Mouse (Mus musculus) thymus, postnatal 0 days (tissue): ENCODE measurements around the gene Gjb6. TPM values are rescaled to one million over a fixed set of nuclear protein-coding genes. Genes with fewer than 3 reads are reported as not detected.

Source experiments
- DNase-seq: peaks from one replicate; pipeline ENCODE4 v3.0.0-alpha.2; 2015; ENCODE audit warnings: low spot score
- polyA plus RNA-seq: library from polyadenylated mRNA; unstranded; fragments of >200 nt; fragmentation: Nextera tagmentation; extraction: Ambion mirVana; gene quantifications from 2 replicates; pipeline ENCODE4 v1.2.1, GENCODE M21; 2015

Gene Gjb6
- polyA plus RNA-seq, 1 experiment from 2014 or later = 0.70 TPM

DNA sequence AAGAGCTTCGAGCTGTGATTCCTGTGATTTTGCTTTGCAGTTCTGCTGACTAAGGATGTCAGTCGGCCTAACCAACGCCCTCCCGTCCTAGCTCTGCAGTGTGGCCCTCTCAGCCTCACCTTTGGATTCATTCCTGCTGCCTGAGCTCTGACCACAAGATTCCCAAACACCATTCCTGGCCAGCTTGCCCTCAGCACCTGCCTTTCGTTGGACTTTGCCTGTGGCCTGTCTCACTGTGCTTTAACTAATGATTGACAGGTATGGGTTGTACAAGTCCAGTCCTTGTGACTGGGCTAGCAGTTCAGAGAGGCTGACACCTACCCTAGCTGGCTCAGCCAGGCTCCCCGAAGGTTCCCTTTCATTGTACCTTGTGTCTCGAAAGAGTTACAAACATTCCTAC lies 44.3 kb downstream of the Gjb6 start:
- no peak for DNase-seq

- no peak for DNase-seq
Measured at GRCm38 (mm10) chr14:57084180-57084668, 49.2 kb downstream of the Gjb6 start.

DNA sequence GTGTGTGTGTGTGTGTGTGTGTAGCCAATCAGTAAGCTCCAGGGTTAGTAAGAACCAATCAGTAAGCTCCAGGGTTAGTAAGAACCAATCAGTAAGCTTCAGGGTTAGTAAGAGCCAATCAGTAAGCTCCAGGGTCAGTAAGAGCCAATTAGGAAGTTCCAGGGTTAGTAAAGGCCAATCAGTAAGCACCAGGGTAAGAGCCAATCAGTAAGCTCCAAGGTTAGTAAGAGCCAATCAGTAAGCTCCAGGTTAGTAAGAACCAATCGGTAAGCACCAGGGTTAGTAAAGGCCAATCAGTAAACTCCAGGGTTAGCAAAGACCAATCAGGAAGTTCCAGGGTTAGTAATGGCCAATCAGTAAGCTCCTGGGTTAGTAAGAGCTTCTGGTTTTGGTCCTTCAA lies 50.5 kb downstream of the Gjb6 start:
- no peak for DNase-seq

DNA sequence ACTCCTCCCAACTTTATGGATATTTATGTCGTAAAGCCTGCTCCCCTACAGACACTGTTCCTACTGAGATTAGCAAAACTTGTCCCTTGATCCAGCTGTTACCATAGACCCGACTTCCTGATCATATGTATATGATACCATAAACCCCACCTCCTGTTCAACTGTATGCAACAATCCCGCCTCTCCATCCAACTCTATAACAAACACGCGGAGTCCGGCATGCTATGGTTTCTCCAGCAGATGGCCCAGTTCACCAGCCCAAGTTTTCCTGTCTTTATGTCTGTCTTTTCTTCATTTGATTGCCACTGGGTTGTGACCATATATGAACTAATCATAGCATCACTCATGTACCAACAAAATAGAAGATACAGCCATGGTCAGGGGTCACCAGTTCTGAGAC lies 57.9 kb downstream of the Gjb6 start:
- DNase-seq = no peak

Other genes starting within 250 kb of the Gjb6 start
- gene Zmym2, start 247.0 kb downstream of the Gjb6 start, polyA plus RNA-seq = 26.7 and 28.4 TPM in 2 replicates
- gene Gja3, start 75.5 kb downstream of the Gjb6 start, polyA plus RNA-seq = 0.10 and 0.14 TPM in 2 replicates
- gene Gjb2, start 28.9 kb downstream of the Gjb6 start, polyA plus RNA-seq = 3.7 and 4.7 TPM in 2 replicates
- gene Gm4491, start 17.7 kb downstream of the Gjb6 start, polyA plus RNA-seq = not detected in 2 replicates